Mouse (Mus musculus) macrophage (primary cell): Measurements from ENCODE around the gene Cfap100. TPM values are rescaled to one million over a fixed set of nuclear protein-coding genes. Genes with fewer than 3 reads are reported as not detected.

Source experiments
- H3K27ac ChIP-seq: fragments of 350-480 bp; formaldehyde crosslinking; 2 replicates; pipeline ENCODE4 v1.9.0; 2021
- H3K36me3 ChIP-seq: fragments of 350-480 bp; formaldehyde crosslinking; 2 replicates; pipeline ENCODE4 v1.9.0; 2021; ENCODE audit errors: inconsistent target
- H3K4me3 ChIP-seq: fragments of 350-480 bp; formaldehyde crosslinking; 2 replicates; pipeline ENCODE4 v1.9.0; 2021; ENCODE audit errors: inconsistent target
- H3K79me2 ChIP-seq: fragments of 350-480 bp; formaldehyde crosslinking; 2 replicates; pipeline ENCODE4 v1.9.0; 2021; ENCODE audit errors: inconsistent target
- WGBS: methylation state at CpG from one replicate; pipeline ENCODE4 v1.1.7; 2026; ENCODE audit warnings: inconsistent platforms; ENCODE audit not compliant: missing documents; 5-methylcytosine and 5-hydroxymethylcytosine counted together
- polyA plus RNA-seq: library from polyadenylated mRNA; stranded (reverse); fragments of 250-400 nt; gene quantifications from 3 replicates; pipeline ENCODE4 v1.2.4, GENCODE M21; 2018; ENCODE audit warnings: inconsistent platforms

The Cfap100 gene
- polyA plus RNA-seq, 1 experiment from 2014 or later: not detected

DNA sequence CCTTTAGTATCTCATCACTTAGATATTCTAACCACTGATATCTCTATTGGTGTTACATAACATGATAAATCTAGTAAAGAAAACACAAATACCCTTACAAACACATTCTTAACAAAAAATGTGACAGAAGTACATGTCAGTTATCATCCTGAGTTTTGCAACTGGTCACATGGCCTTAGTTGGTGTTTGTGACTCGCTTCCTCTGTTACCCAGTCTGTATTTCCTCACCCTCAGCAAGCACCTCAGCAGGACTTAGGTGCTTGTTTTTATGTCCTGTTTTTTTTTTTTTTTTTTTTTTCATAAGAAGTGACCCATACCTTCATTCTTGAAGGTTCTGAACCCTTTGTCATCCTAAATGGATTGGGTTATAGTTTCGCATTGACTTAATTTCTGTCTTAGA is 50.9 kb downstream of the Cfap100 start:
- H3K27ac ChIP-seq: no peak overlapping the region
- peaks cover 80% of the 10 kb centered on the region for H3K36me3 ChIP-seq
- H3K4me3 ChIP-seq: no peak overlapping the region
- WGBS: 64% methylated on average over 2 of the region's 2 CpGs
- peaks cover 11% of the 10 kb centered on the region; the same call in 1 of the 2 replicates for H3K79me2 ChIP-seq

DNA sequence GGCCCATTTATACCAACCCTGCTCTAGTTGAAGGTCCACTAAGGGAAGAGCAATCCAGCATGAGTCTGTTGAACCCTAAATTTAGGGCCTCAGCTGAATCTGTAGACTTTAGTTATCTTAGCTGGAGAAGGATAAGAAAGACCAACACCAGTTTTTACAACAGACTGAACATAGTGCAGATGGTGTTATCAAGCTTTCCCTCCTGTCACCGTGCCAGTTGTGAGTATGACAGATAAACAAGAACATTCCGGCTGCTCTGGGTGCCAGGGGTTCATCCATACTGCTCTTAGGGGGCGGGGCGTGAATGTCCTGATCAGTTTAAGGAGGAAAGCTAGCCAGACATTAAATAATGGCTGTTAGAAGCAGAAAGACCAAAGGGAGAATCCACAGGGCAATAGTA is 54.0 kb downstream of the Cfap100 start:
- WGBS: 92% methylated on average over 4 of the region's 4 CpGs
- Histone ChIP-seq H3K4me3 (no peak overlapping the region), H3K36me3 (peaks cover 59% of the 10 kb centered on the region), H3K79me2 (peaks cover 38% of the 10 kb centered on the region), H3K27ac (no peak overlapping the region)

DNA sequence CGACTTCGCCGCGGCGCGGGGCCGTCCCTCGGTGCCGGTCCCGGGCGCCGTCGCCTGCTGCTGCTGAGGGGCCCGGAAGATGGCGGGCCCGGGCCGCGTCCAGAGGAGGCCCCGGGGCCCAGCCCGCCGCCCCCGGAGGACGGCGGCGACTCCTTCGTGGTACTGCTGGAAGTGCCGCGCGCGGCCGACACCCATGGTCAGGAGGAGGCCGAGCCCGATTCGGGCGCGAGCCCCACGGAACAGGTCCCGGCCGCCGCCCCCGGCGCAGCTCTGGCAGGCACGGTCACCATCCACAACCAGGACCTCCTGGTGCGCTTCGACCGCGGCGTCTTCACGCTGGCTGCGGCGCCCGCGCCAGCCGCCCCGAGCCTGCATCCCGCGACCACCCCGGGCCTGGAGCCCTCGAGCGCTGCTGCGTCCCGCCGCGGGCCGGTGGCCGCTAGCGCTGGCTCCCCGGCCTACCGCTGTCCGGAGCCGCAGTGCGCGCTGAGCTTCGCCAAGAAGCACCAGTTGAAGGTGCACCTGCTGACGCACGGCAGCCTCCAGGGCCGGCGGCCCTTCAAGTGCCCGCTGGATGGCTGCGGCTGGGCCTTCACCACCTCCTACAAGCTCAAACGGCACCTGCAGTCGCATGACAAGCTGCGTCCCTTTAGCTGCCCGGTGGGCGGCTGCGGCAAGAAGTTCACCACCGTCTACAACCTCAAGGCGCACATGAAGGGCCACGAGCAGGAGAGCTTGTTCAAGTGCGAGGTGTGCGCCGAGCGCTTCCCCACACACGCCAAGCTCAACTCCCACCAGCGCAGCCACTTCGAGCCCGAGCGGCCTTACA is 58.7 kb downstream of the Cfap100 start:
- peaks cover 38% of the 10 kb centered on the region for H3K79me2 ChIP-seq
- peaks cover 26% of the 10 kb centered on the region for H3K36me3 ChIP-seq
- peak overlapping the region; percentile 43 for H3K4me3 ChIP-seq
- WGBS: under 1% methylated on average over 97 of the region's 98 CpGs
- H3K27ac ChIP-seq: no peak overlapping the region

DNA sequence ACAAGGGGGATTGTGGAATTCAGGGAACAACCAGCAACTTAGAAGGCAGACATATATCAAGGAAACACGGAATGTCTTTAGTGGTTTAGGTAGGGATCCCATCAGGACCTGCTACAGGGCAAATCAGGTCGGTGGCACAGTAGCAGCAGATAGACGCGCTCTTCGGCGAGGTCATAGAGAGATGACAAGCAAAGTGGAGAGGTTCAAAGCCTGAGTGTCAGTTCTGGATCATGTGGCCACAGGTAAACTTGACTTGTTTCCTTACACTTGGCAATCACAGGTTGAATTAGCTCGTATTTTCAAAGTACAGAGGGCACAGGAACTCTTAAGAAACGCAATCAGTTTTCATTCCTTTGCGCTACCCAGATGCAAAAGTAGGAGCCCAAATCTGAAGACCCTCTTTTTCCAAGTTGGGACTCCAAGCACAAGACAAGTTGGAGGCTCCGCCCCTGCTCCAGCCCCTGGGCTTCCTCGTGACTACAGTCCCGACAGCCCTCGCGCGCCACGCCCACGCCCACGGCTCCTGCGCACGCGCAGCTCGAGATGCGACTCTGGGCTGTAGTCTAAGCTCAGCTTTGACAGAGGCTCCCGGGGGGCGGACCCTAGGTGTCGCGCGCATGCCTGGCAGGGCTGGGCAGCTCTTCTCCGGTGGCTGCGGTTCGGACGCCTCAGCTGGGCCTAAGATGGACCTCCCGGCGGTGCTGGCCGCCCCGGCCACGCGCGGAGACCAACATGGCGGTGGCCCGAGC is 59.4 kb downstream of the Cfap100 start, which contains the start of gene Zxdc:
TSS of gene Zxdc (plus strand) at position 517 of the 749 bp plus-strand sequence.
- WGBS: 7% methylated on average over 41 of the region's 41 CpGs
- H3K4me3 ChIP-seq: peak within 1 kb of the TSS; percentile 43
- H3K36me3 ChIP-seq: peaks cover 19% of the 10 kb centered on the region
- H3K27ac ChIP-seq: peak within 1 kb of the TSS; percentile 22; the same call in 1 of the 2 replicates
- peaks cover 38% of the 10 kb centered on the region for H3K79me2 ChIP-seq

DNA sequence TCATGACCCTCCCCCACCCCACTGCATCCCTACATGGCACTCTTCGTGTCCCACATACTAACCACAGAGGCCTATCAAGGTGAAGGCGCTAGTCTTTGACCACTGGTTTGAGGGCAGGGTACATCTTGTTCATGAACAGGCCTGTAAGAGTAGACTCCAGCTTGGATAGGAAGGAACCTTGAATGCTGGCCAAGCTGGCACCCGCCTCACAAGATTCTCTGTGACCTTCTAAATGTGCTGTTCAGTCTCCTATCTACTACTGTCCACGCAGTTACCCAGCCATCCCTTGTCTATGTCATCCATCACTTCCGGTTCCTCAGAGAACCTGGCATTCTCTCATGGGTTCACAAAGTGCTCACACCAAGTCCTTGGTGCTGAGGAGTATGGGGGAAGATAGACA is 65.3 kb downstream of the Cfap100 start:
- no peaks in the 10 kb centered on the region for H3K36me3 ChIP-seq
- no peak overlapping the region for H3K27ac ChIP-seq
- H3K4me3 ChIP-seq: no peak overlapping the region
- 93% methylated on average over 5 of the region's 5 CpGs for WGBS
- H3K79me2 ChIP-seq: no peaks in the 10 kb centered on the region

DNA sequence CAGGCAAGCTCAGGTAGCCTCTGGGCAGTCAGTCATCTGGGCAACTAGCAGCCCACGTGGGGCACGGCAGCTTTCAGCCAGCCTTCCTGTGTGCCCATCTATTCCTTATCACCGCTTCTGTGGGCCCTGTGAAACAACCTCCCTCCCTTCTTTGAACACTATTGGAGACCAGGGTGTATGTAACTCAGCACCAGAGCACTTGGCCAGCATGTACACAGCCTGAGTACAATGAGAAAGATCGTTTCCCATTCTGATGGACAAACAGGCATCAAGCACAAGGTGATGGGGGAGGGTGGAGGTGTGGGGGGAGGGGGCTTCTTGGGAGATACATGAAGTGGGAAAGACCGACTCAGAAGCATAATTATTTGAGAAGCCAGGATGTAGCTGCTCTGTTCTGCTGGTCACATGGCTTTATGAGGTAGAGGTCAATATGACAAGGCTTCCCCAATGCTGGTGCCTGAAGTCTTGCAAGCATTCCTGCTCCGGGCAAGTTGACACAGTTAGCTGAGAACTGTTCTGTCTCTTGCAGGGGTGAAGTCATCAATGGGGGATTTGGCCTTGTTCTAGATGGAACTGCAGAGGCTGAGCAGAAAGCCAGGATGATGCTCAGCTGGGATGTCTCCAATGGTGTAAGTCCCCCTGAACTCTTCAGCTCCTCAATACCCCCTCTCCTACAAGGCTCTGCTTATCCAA is 67.5 kb downstream of the Cfap100 start:
- H3K27ac ChIP-seq: no peak overlapping the region
- no peaks in the 10 kb centered on the region for H3K36me3 ChIP-seq
- 90% methylated on average over 6 of the region's 6 CpGs for WGBS
- H3K79me2 ChIP-seq: no peaks in the 10 kb centered on the region
- no peak overlapping the region for H3K4me3 ChIP-seq

DNA sequence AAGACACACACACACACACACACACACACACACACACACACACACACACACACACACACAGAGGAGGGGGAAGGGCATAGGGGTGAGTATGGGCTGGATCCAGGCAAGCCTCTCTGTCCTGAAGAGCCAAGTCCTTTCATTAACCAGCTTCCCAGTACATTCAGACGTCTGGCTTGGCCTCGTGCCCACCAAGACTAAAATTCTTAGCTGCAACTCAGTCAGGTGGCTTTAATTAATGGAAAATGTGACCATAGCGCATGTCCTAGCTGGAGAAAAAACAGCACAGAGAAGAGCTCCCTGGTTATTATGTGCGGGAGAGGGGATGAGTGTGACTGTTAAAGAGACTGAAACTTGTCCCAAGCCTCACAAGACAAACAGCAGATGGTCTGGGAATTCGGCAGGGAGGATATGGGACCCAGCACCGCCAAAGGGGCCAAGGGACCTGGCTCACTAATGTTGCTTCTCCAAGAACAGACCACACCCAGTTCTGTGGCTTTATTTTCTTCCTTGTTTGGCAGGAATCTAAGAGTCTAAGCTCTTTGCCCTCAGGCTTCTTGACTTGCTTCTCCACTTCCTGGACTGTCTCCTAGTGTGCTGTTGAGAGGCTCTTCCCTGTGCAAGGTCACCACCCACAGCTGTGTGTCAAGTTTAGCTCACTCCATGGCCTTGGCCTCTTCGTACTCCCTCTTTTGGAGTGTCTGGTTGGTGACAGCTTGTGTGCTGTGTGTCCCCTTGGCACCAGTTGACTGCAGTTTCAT is 68.4 kb downstream of the Cfap100 start:
- WGBS: 71% methylated on average over 7 of the region's 7 CpGs
- Histone ChIP-seq H3K27ac (no peak overlapping the region), H3K4me3 (no peak overlapping the region), H3K36me3 (no peaks in the 10 kb centered on the region), H3K79me2 (no peaks in the 10 kb centered on the region)

DNA sequence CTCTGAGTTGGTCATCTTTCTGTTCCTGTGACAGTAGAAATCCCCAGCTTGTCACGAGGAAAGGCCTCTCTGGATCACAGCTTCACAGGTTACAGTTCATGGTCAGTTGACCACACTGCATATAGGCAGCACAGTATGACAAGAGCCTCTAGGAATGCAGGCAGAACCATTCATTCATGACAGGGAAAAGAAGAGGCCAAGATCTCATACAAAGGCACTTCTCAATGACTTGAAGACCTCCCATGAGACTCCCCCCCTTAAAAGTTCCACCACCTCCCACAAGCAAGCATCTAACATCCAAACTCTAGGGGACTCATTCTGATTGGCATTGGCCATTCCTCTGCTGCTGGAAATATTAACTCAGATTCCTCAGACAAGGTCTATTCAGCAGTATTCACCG is 69.2 kb downstream of the Cfap100 start:
- no peaks in the 10 kb centered on the region for H3K79me2 ChIP-seq
- no peak overlapping the region for H3K27ac ChIP-seq
- H3K4me3 ChIP-seq: no peak overlapping the region
- H3K36me3 ChIP-seq: no peaks in the 10 kb centered on the region
- 100% methylated on average over 2 of the region's 2 CpGs for WGBS

DNA sequence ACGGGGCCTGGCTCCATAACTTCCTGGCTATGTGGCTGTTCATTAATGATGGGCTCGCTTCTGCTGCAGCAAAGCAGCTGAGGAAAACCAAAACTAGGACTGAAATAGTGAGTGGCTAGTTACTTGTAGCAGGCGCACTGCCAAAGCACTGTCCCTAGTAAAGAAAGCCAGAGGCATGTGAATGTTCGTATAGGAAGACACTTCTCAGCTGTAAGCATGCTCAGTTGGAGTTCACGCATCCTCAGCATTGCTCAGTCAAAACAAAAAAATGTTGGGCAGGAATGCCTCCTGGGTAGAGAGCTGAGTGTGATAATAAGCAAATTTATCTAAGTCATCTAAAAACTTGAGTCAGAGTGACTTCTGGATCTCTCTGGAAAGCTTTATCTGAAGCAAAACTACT is 70.5 kb downstream of the Cfap100 start:
- Histone ChIP-seq H3K36me3 (no peaks in the 10 kb centered on the region), H3K4me3 (no peak overlapping the region), H3K79me2 (no peaks in the 10 kb centered on the region), H3K27ac (no peak overlapping the region)
- 67% methylated on average over 5 of the region's 5 CpGs for WGBS

Other genes with a start within 250 kb of the Cfap100 start
- gene V1ra8, start 226.0 kb downstream of the Cfap100 start, polyA plus RNA-seq: not detected in 3 replicates
- gene Vmn1r53, start 204.4 kb downstream of the Cfap100 start, polyA plus RNA-seq: not detected in 3 replicates
- gene Vmn1r54, start 182.5 kb downstream of the Cfap100 start, polyA plus RNA-seq: not detected in 3 replicates
- gene BC048671, start 127.6 kb downstream of the Cfap100 start, polyA plus RNA-seq: not detected in 3 replicates
- gene Chst13, start 103.6 kb downstream of the Cfap100 start, polyA plus RNA-seq: not detected in 3 replicates
- not detected in 3 replicates for gene Uroc1, start 95.5 kb downstream of the Cfap100 start, polyA plus RNA-seq
- gene Zxdc, start 59.3 kb downstream of the Cfap100 start, polyA plus RNA-seq: 7.2 to 12.6 TPM (median 12.0 TPM) in 3 replicates
- gene Klf15, start 33.8 kb upstream of the Cfap100 start, polyA plus RNA-seq: 0.06 to 0.23 TPM (median 0.08 TPM) in 3 replicates
- 9.4 to 16.6 TPM (median 12.7 TPM) in 3 replicates for gene Aldh1l1, start 57.6 kb upstream of the Cfap100 start, polyA plus RNA-seq
- 11.2 to 13.8 TPM (median 12.1 TPM) in 3 replicates for gene Slc41a3, start 175.9 kb upstream of the Cfap100 start, polyA plus RNA-seq